Mouse (Mus musculus) ES-CJ7 (cell line): ENCODE measurements around the gene Cep83.
"Not testable (repeated sequence)": the region's sequence is repeated elsewhere in the genome, so short reads cannot be mapped to it uniquely, and the experiment has no call there.

Experiments used
- DNase-seq: peaks from one replicate; pipeline ENCODE4 v3.0.0; 2011; ENCODE audit warnings: low read depth, low spot score

Gene Cep83

GRCm38 (mm10) chr10:94688420-94689175 is at the start of gene Cep83:
Gene Cep83, plus strand, starts transcription at chr10:94688654.
- DNase-seq, result peak; percentile 82

- no peak for DNase-seq
These were observed 49.2 kb upstream of the Cep83 start for GRCm38 (mm10) chr10:94639281-94639680.

DNA sequence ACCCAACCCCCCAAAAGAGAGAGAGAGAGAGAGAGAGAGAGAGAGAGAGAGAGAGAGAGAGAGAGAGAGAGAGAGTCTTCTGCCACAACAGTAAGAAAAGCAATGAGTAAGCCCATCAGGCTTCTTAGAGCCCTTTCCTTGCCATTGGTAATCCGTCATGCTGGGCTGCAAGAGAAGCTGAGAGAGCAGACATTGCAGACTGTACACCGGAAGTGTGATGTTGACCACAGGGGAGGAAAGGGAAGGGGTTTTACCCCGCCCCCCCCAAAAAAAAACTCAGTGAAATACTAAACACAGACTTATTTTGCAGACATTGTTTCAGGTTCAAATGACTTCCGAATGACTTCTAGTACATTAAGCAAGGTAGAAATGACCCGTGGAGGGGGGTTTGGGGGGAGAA is 48.4 kb upstream of the Cep83 start:
- no peak for DNase-seq

DNA sequence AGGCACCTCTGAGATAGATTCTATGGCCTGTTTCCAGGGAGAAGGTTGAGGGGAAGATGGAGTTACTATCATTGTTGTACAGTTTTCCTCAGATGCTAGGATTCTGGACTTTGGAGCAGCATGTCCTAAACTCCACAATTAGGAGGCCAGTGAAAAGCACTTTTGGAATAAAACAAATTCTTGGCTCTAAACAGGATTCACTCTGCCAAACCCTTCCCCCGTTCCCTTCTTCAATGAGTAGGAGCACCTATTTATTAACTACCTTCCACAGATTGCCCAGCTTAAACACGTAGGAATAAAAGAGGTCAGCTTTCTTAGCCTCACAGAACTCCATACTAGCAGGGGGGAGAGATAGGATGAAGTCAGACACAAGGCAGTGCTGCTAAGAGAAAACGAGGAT is 24.4 kb upstream of the Cep83 start:
- DNase-seq, result no peak

DNA sequence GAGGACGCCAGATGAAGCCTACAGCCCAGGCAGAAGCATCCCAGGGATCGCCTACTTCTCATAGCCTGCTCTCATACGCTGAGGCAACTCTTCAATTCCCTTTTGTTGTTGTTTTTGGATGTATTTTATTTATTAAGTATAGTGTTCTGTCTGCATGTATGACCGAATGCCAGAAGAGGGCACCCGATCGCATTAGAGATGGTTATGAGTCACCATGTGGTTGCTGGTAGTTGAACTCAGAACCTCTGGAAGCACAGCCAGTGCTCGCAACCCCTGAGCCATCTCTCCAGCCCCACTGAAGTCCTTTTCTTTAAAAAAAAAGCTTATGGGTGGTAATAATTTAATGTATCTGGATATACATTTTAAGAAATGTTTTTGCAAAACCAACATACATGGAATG is 24.0 kb upstream of the Cep83 start:
- DNase-seq, result no peak

DNA sequence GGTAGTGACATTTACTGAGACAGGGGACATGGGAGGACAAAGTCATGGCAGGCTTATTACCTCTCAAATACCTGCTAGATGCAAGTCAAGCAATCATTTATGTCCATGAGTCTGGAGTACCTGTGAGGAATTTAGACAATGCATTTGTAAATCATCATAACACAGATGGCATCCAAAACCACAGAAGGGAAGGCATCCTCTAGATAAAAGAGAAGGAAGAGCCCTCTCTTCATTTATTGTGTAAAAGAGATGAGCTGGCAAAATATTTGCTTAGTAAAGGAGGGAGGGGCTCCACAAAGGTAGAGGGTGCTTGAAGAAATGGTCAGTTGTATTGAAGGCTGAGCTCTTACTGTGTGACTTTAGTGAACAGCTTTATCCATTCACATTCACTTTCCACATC is 20.3 kb upstream of the Cep83 start:
- no peak for DNase-seq

- DNase-seq, result no peak
These were observed 544 bp upstream of the Cep83 start for GRCm38 (mm10) chr10:94687801-94688419.

GRCm38 (mm10) chr10:94689176-94689510 is 689 bp downstream of the Cep83 start:
- no peak for DNase-seq

DNA sequence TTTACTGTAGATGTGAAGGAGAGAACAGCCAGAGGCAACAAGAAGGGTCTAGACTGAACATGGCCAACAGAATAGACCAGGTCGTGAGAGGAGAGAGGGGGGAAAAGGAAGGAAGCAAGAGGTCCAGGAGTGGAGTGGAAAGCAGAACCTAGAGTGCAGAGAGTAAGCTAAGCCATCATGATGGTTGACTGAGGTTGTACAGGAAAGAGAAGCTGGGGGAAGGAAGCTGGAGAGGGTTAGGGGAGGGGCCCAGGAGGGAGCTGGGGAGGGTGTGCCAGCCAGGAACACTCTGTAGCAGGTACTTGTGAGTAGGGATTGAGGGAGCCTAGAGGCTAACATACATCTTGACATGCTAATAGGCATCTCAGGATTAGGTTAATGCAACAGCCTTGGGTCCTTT is 1.9 kb downstream of the Cep83 start:
- DNase-seq, result no peak

DNA sequence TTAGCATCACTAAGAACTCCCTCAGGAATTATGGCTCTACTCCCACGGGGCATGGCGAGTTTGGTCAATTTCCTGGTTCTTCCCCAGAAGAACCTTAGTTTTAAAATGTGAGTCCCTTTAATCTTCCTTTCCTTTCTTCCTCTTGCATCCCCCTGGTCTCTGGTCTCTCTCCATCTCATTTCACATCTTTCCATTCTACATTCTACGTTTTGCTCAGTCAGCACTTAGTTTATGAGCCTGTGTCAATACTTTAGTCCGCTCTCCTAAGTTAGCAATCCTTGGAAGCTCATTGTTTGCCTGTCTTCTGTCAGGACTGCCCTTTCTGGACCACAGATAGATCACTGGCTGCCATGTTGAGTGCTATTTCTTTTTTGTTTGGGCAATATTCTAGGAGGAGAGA is 3.7 kb downstream of the Cep83 start:
- DNase-seq, result no peak

DNA sequence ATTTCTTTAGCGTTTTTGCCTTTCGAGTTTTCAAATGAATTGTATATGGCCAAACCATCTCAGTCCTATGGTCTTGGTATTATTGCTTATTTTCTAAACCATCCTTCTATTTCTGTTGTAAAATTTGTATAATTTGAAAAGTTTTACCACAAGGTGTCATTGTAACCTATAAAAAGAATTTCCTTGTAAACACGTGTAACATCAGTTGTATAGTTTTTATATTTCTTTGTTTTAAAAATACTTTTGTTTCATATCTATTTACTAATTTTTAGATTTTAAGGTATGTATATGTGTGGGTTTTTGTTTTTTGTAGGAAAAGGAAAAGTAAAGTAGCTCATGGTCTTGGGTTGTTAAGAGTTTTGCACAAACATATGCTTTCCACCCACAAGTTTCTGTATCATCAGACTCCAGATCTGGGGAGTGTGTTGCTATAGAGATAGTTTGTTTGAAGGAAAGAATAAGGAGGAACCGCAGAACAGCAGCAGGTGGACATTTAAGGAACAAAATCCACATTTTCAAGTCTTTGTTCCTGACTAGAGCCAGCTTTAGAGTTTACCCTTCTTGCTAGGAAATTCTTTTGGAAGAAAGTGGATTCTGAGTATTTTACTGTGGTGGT is 17.3 kb downstream of the Cep83 start:
- DNase-seq, result no peak

- peak; percentile 21 for DNase-seq
These were observed 18.2 kb downstream of the Cep83 start for GRCm38 (mm10) chr10:94706695-94707094.

- no peak for DNase-seq
These were observed 21.3 kb downstream of the Cep83 start for GRCm38 (mm10) chr10:94709622-94710319.

GRCm38 (mm10) chr10:94710320-94710695 is 21.9 kb downstream of the Cep83 start:
- no peak for DNase-seq

DNA sequence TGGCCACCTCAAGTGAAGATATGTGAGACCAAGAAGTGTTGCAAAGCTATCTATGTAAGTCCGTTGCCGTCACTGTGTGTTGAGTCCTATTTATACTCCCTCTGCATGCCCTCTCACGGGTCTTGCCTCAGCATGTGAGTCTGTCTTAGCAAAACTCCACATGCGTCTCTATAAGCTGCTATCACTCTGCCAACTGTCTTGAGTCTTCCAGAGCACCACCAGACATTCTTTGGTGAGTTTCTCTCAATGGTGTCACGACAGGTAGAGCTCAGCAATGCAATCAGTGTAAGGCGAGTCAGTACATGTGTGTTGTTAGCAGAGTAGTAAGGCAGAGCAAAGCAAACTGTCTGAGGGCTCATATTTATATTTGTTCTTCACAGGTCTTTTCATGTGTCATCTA is 31.8 kb downstream of the Cep83 start:
- no peak for DNase-seq

DNA sequence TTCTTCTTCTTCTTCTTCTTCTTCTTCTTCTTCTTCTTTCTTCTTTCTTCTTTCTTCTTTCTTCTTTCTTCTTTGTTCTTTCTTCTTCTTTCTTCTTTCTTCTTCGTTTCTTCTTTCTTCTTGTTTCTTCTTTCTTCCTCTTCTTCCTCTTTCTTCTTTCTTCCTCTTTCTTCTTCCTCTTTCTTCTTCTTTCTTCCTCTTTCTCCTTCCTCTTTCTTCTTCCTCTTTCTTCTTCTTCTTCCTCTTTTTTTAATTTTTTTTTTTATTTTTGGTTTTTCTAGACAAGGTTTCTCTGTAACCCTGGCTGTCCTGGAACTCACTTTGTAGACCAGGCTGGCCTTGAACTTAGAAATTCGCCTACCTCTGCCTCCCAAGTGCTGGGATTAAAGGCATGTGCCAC is 39.6 kb downstream of the Cep83 start:
- not testable (repeated sequence) for DNase-seq

- DNase-seq, result no peak
These were observed 42.0 kb downstream of the Cep83 start for GRCm38 (mm10) chr10:94730445-94730844.

DNA sequence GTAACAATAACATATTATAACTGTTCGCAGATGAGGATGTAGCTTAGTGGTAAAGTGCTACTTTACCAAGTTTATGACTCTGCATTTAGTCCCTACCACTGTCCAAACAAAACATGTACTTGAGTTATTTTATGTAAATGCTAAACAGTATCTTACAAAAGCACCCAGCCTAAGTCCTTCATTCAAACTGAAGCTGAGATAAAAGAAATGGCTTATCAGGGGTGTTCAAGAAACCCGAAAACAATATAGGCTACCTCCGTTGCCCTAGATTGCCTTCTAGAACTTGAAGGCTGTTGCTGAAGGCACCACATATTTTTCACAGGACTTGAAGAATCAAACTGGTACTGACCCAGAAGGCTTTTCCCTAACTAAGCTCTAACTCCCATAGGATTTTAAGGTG is 46.4 kb downstream of the Cep83 start:
- no peak for DNase-seq

GRCm38 (mm10) chr10:94740221-94740620 is 51.8 kb downstream of the Cep83 start:
- DNase-seq, result no peak

DNA sequence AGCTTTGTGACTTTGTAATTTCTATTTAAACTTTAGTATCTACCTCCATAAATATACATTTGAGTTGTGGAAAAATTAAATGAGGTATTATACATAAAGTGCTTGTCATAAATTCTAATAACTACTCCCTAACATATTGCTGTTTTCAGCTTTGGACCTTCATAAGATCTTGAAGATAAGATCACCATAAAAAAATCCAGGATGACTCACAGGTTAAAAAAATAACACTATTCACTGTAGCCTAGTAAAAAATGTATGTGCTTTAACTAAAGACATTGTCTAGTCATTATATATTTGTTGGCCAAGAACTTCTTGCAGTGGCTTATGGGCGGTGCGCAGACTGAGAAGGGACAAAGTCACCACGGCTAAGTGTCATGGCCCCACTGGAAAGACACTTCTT is 53.0 kb downstream of the Cep83 start:
- no peak for DNase-seq

GRCm38 (mm10) chr10:94747011-94747410 is 58.6 kb downstream of the Cep83 start:
- no peak for DNase-seq

- no peak for DNase-seq
These were observed 83.0 kb downstream of the Cep83 start for GRCm38 (mm10) chr10:94771496-94771895.

- no peak for DNase-seq
These were observed 89.1 kb downstream of the Cep83 start for GRCm38 (mm10) chr10:94777576-94777975.
